Mouse (Mus musculus) thymus, postnatal 14 days (tissue): ENCODE measurements at regions not wholly inside any gene's neighbourhood (a gene's known extent, or its start where the extent isn't known, plus 50 kb on each side); places are given as distances from the start of the nearest gene placed in this dataset.

Experiments
- DNase-seq: peaks from one replicate; pipeline ENCODE4 v3.0.0; 2021

DNA sequence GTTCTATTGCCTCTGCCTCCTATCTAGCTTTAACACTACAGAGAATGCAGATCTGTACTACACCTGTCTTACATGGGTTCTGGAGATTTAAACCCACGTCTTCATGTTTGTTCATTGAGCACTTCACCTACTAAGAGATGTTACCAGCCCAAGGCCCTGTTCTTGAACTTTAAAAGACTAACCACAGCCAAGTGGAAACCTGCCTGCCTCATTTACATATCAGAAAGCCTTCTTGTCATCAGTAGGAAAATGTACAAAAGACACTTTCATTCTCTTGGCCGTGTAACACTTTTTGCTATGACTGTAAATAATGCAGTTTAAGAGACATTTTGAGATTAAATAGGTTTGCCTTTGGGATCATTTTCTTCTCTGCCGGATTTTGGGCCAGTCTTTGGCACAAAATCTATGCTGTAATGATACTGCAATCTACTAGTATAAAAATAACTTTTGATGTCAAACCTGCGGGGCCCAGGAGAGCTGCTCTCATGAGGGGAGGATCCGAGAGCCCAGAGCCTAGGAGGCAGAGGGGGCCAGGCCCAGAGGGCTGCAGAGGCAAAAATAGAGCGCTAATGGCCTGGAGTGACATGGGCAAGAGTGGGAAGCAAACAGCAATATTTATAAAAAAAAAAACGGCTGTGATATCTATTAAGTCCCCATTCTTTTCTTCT is 318.4 kb upstream of the Myo3a start:
- DNase-seq: no peak

DNA sequence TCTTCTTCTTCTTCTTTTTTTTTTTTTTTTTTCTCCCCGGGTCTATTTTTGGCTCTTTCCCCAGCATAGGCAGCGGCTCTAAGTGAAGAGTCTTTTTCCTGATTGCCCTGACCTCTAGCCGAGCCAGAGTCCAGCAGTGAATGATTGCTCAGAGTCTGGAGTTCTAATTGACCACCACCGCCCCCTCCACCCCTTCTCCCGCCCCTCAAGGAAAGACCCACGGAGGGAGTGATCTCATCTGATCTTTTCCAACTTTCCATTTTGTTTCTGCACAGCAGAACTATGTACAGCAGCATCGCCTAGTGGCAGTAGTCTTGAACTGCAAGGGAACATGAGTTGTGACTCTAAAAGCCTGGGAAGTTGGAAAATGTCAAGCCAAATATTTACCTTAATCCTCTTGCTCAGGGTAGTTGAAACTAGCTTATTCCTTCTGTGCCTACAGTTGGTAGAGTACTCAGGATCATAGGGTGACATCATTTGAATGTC is 317.8 kb upstream of the Myo3a start:
- peak; percentile 35 for DNase-seq

DNA sequence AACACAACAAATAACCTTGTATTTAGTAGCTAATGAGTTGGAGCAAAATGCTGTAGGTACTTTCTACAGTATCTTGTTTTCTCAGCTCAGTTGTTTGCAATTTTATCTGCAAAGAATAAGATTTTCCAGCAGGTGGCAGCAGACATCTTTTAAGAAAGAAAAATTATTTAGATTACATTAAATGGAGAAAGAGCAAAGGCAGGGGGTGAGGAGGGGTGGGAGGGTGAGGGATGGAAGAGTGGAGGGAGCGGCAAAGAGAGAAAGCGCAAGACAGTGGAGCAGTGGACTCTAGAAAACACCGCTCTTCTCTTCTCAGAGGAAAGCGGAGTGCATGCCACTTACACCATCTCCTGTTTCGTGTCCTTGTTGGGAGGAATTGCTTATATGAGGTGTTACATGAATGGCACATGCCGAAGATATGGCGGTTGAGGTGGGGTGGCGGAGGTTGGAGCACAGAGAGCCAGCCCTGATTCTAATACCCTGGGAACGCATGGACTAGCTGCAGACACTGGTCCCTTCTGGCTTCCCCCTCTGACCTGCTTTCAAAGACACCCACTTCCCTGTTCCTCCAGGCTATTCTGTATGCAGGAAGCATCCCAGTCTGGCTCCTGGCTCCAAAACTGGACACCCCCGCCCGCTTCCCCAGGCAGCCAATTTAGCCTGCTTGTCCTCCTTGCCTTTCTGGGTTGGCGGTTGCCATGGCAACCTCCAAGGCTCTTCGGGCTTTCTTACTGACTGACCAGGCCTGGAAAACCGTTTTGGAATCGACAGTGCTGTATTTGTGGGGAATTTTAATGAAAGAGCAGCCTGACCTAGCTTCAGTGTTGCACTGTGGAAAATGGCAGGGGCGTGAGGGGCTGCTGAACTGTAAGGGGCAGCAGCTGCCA is 309.3 kb upstream of the Myo3a start:
- no peak for DNase-seq

DNA sequence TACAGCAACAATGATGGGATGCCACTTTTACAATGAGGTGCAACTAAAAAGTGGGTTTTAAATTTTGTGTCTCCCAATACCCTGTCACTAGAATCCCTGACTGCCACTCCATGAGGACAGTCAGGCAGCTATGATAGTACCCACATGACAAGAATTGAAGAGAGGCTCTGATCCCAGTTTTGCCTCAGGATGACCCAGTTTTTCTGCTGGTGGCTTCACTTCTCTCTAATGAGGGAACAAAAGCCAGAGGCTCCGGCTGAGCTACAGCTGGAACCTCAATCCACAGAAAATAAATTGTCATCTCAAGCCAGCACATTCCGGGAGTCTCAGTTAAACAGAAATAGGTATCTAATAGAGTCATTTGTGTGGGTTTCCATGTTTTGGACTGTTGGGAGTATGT is 308.2 kb upstream of the Myo3a start:
- no peak for DNase-seq

DNA sequence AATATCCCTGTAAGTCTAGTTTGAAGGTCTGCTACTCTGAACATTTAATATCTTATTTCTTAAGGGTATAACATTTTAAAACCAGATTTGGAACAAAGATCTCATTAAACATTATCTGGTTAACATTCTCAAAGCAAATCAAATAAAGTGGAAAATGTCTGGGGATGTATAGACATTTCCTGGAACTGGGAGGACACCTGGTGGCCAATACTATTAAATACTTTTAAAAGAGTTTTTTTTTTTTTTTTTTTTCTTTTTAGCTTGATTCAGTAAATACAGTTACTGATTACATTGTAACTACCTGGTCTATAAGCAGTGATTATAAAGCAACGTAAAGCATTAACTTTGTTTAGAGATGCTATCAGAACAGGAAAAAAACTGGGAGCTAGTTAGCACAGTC is 299.6 kb upstream of the Myo3a start:
- DNase-seq: no peak

DNA sequence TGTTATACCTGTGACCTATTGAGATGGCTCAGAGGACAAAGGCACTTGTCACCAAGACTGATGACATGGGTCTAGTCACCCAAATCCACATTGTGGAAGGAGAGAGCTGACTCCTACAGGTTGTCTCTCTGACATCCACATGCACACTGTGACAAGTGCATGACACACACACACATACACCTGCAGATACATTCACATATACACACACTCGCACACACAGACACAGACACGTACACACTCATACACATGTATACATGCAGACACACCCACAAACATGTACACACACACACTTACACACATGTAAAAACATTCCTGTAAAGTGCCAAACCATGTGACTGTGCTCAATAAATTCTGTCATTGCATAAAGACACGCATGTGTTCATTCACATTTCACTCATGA is 287.3 kb upstream of the Myo3a start:
- no peak for DNase-seq

DNA sequence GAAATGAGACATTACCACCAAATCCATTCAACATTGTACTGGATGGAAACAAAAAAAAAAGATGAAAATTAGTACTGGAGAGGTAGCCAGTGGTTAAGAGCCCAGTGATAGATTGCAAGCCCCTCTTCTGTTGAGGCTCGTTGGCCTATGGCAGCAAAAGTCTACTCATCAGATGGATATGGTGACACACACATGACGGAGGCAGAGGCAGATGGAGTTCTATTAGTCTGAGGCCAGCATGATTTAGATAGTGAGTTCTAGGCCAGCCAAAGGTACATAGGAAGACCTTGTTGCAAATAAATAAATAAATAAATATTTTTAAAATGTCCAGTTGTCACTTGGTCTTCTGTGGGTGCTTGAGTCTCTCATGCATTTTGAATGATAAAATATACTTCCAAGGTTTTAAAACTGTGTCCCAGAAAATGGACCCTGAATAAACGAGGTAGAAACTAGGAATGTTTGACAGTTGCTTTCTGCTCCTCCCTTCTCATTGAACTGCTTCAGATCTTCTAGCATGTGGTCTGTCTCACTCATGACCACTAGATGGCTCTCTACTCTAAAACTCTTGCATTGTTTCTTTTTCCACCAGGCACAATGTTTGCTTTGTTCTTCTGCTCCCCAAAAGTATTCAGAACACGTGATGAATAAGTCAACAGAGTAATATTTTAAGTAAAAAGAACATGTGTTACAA is 286.4 kb upstream of the Myo3a start:
- DNase-seq: peak; percentile 14

DNA sequence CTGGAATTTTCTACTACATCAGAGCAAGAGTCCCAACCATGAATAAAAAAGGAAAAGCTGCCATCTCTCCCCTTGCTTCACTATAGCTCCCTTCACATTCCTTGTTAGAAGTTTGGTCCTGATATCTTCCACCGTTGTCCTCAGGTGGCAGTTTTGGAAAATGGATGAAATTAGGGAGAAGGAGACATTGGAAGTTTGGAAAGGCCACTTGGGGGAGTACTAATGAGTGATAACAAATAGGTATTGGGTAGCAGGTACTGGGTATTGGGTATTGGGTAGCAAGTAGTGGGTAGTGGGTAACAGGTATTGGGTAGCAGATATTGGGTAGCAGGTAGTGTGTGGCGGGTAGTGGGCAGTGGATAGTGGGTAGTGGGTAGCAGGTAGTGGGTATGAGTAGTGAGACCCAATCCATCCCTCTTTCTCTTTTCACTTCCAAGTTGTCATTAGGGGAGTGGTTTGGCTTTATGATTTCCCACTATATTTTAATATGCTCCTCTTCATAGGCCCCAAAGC is 285.8 kb upstream of the Myo3a start:
- no peak for DNase-seq

DNA sequence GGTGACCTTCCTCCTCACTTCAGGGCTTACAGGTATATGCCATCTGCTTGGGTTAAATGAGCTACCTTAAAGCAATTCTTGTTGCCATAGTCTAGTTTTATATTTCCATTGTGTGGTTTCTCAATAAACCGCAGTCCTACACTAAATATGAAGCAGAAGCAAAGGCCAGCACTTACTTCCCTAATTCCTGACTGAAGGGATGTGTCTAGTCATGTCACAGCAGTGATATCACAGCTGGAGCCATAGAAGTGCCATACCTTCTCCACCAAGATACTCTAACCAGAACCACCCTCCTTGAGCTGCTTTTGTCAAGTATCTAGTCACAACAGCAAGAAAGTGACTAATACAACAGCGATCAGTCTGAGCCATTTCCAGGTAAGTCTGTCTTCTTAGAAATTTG is 283.6 kb upstream of the Myo3a start:
- DNase-seq: no peak

DNA sequence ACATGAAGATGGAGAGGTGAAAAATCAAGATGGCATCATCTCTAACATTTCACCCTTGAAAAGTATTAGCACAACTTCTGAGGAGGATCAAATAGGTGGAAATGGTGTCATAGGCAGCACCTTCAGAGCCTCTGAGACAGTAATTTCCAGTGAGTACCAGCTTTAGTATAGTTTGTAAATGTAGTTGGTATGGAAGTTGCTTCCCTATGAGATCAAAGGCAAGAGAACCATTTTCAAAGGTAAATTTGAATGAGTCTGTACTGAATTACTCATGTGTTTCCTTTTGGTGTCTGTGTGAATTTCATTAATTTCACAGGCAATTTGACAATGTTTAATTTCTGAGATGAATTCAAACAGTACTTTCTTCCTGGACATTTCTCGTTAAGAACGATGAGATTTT is 280.8 kb upstream of the Myo3a start:
- DNase-seq: no peak

DNA sequence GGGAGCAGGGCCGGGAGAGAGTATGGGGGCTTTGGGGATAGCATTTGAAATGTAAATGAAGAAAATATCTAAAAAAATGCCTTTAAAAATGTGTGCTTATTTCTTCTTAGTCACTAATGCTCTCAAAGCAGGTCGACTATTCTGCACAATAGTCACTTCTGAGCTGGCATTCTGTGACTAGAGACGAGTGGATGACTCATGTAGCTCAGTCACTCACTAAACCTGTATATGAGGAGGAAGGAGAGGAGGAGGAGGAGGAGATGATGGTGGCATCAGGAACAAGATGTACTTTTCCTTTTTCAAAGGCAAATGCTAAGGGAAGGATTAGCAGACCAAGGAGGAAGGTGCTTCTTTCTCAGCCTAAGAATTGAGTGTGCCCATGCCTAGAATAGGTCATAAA is 276.0 kb upstream of the Myo3a start:
- DNase-seq: no peak

DNA sequence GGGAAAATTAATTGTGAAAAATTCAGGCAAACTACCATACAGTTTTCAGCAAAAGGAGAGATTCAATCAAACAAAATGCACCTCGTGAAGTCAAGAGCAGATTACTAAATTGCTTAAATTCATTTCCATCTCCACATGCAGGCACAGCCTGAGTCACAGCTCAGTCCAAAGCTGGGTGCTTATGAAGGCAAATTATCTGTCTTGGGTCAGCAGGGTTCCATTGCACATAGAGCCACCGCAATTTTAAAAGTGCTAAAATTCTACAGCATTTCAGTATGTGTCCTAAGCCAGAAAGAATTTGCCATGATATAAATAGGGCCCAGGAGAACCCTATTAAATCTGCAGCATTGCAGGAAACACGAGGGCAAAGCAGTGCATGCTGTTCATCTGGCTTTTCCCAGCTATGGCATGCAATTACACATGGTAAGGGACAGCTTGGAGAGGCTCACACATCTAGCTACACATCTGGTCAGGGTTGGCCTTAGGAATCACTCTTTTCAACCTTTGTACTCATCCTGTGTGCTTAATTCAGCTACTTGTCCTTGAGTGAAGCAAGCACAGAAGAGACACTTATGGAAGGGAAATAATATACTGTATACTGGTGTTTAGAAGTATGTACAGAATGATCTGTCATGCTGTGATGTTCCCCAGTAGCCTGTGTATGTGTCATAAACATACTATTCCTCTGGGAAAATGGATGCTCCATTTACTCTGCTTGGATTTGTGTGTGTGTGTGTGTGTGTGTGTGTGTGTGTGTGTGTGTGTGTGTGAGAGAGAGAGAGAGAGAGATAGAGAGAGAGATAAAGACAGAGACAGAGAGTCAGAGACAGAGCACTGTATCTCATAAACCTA is 271.0 kb upstream of the Myo3a start:
- no peak for DNase-seq

DNA sequence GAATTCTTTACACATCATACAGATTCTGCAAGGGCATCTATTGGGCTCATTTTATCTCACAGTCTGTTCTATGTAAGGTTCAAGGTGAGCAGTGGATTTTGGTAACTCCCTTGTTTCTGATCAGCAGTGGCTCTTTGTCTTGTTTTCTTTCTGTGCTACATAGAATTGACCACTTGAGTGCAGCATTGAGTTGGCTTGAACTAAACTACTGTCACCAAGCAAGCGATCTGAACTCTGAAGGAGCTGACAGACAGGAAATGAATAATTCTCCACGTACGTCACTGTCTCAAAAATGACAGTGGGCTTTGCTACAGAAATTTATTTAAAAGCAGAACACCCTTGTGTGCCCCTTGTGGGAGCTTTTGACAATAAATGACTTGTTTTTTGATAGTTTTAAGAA is 268.9 kb upstream of the Myo3a start:
- peak; percentile 39 for DNase-seq

DNA sequence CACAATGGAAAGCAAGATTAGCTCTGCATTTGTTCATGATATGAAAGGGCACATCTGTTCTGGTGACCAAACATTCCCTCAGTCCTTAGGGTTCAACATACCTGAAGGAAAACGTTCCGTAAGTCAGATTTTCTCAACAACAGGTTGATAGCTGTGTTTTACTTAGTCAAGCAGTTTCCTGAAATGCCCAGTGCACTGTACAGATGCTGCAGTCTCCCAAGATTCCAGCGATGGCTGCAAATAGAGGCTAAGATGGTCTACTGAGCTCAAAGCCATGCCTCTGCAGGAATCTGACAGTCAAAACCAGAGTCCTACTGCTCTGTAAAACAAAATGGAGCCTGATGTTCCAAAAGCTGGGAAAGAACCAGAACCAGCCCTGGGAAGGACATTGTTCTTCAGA is 268.5 kb upstream of the Myo3a start:
- DNase-seq: no peak

DNA sequence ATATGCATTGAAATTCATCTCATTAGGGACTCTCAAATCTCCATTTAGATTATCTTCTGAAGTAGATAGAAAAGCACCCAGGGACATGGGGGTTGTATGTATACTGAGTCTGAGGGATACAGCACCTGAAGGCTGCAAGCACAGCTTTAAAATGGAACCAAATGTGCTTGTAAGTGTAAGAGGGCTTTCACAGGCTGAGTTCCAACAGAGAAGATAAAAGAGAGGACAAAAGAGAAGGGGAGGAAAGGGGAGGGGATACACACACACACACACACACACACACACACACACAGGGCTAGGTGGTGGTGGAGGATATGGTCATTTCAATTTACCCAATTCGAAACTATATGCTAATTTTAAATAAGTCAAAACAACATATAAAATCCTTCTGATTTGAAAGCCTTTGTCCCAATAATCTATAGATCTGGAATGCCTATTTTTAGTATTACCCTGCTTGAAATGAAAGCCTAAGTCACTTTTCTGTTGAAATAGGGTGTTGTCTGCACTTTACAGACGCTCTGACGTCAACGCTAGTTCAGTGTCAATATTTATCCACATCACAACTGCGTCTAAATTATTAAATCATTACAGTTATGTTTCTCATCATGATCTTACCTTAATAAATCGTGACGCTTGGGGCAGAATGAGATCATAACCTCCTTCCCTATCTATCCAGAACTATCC is 263.8 kb upstream of the Myo3a start:
- no peak for DNase-seq

DNA sequence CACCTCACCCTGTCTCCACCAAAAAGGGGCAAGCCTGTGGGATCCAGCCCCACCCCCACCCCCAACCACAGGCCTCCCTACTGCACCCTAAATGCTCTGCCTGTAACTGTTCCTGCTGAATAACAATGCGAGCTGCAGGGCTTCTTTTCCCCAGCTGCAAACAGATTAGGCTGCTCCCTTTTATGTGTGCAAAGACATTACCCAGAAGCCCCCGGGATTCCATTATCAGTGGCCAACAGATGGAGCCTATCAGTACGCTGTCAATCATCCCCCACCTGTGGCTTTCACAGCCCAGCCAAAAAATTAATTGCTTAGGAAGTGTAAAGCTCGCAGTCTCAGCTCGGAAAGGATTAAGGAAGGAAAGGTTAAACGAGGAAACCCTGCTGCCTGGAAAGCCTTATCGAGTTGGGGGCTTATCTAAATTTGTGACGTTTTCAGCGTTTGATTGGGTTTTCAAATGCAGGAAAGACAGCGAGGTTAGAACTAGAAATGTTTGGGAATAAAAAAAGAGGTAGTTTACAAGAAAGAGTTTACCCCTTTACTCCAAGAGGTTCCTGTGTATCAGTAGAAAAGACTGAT is 263.2 kb upstream of the Myo3a start:
- DNase-seq: no peak

DNA sequence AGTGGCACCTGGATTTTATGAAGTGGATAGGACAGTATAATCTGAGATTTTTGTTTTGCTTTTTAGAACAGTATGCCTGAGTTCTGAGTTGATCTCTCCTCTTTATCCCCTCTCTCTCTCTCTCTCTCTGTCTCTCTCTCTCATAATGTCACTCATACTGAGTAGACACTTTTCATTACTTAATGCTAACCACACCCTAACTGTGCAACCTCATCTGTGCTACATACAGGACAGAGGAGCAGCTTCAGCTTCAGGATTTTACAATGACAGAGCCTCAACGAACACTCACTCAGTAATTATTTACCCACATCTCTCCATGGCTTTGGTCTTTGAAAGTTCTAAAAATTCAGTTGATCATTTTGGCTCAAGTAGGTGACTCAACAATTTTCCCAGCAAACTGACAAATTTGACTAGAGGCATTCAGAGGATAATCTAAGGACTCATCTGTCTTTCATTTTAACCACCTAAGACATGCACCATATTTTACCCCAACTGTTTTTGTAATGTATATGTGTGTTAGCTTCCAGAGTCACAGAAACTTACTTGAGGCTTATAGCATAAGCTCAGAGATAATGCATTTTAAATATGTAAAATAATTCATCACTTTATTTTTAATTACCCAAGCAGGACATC is 256.4 kb upstream of the Myo3a start:
- DNase-seq: no peak

DNA sequence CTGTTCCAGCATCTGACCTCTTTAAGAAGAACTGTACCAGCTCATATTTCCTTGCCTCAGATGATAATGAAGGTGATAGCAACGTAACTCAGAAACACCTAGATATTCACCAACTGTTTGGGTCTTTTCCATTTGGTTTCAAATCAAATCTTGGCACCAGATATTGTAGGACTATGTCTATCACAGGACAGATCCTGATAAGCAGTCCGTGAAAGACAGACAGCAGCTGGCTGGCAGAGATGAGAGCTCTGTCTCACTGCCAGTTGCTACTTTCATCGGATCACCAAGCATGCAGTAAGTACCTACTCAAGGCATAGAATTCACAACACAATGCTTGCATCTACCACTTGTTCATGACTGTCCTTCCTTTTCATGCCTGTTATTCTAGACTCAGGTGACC is 252.7 kb upstream of the Myo3a start:
- no peak for DNase-seq

DNA sequence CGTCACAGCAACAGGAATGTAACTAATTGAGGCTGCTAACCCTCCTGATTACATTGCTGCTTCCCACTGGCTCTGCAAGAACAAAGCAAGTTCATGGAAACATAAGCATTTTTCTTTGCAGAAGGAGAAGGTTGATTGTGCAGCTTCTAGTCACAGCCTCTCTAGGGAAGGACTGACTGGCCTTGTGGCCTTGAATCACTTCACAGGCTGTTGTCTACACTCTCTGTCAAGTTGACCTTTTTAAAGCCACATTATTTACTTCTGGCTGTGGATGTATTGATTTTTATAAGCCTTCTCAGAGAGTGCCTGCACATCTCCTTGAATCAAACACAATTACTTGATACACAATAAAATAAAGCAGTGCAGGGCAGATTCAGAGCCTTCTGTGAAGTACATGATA is 251.8 kb upstream of the Myo3a start:
- no peak for DNase-seq

DNA sequence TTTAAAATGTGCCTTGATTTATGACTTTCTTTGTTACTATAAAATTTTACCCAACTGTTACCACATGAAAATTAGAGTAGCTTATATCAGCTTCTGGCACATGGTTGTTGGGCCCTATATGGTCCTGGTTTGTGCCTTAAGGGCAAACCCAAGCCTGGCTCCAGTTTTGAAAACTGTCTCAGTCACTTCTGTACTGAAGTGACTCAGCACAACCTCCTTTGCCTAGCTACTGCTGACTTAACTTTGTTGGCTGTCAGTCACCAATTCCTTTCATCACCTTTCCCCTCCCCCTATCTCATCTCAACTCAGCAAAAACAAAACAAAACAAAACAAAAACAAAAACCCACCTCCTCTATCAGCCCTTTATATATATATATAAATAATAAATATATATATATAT is 251.0 kb upstream of the Myo3a start:
- no peak for DNase-seq

DNA sequence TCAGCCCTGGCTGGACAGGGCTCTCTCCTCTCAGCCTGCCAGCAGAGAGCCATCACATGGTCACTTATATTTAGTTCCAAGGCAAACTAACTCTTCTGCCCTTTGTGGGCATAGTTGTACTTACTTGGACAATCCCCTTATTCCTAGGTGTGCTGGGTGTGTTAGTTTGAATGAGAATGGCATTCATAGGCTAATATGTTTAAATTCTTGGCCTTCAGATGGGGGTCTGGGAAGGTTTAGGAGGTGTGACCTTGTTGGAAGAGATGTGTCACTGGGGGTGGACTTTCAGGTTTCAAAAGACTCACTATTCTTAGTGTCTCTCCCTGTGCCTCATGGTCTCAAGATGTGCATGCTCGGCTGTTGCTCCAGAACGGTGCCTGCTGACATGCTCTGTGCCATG is 250.5 kb upstream of the Myo3a start:
- no peak for DNase-seq
